Mouse (Mus musculus): ENCODE measurements around the gene Mmgt2. TPM values are rescaled to one million over a fixed set of nuclear protein-coding genes. Genes with fewer than 3 reads are reported as not detected.

The Mmgt2 gene
- polyA plus RNA-seq, 1 experiment from 2014 or later: 25.7 TPM

- Histone ChIP-seq H3K4me3 (ENCODE audit: low read depth, low read length) (no peak overlapping the region), H3K9me3 (ENCODE audit: control insufficient read depth, low read length) (no peaks in the 10 kb centered on the region), H3K27ac (ENCODE audit: low read depth, low read length) (peak overlapping the region; percentile 99), H3K4me1 (replicated peaks; ENCODE audit: control insufficient read depth, insufficient read depth, low read length) (peaks cover 16% of the 10 kb centered on the region), H3K36me3 (ENCODE audit: control insufficient read depth, insufficient read depth, low read length) (peaks cover 41% of the 10 kb centered on the region), H3K9ac (ENCODE audit: low read depth, low read length) (no peak overlapping the region), H3K4me2 (0 out of 2 replicates have a peak overlapping the region, but pooled peaks have one; percentile 7), H3K27me3 (replicated peaks; ENCODE audit: control insufficient read depth, insufficient read depth, low read length) (no peaks in the 10 kb centered on the region)
- ATAC-seq (replicated peaks; ENCODE audit: low FRiP score) (peak; percentile 24), DNase-seq (ENCODE audit: low spot score) (peak; percentile 58)
- WGBS: 60% methylated on average over 10 of the region's 10 CpGs
Observed at GRCm38 (mm10) chr11:62606299-62607169, 41.9 kb upstream of the Mmgt2 start.

GRCm38 (mm10) chr11:62607170-62607951 is 41.1 kb upstream of the Mmgt2 start:
- Histone ChIP-seq H3K9ac (ENCODE audit: low read depth, low read length) (no peak overlapping the region), H3K4me1 (replicated peaks; ENCODE audit: control insufficient read depth, insufficient read depth, low read length) (peaks cover 16% of the 10 kb centered on the region), H3K9me3 (ENCODE audit: control insufficient read depth, low read length) (no peaks in the 10 kb centered on the region), H3K27me3 (replicated peaks; ENCODE audit: control insufficient read depth, insufficient read depth, low read length) (no peaks in the 10 kb centered on the region), H3K4me2 (no peak overlapping the region), H3K27ac (ENCODE audit: low read depth, low read length) (peak overlapping the region; percentile 1; the same call in 1 of the 2 replicates), H3K36me3 (ENCODE audit: control insufficient read depth, insufficient read depth, low read length) (peaks cover 41% of the 10 kb centered on the region), H3K4me3 (ENCODE audit: low read depth, low read length) (no peak overlapping the region)
- DNase-seq (ENCODE audit: low spot score) (no peak), ATAC-seq (replicated peaks; ENCODE audit: low FRiP score) (no peak)
- WGBS: 72% methylated on average over 10 of the region's 10 CpGs

GRCm38 (mm10) chr11:62607952-62608201 is 40.6 kb upstream of the Mmgt2 start:
- no peak overlapping the region for H3K4me3 ChIP-seq (ENCODE audit: low read depth, low read length)
- H3K27ac ChIP-seq (ENCODE audit: low read depth, low read length): no peak overlapping the region
- no peaks in the 10 kb centered on the region for H3K27me3 ChIP-seq (replicated peaks; ENCODE audit: control insufficient read depth, insufficient read depth, low read length)
- no peaks in the 10 kb centered on the region for H3K9me3 ChIP-seq (ENCODE audit: control insufficient read depth, low read length)
- no peak overlapping the region for H3K4me2 ChIP-seq
- 97% methylated on average over 1 of the region's 1 CpGs for WGBS
- peaks cover 16% of the 10 kb centered on the region for H3K4me1 ChIP-seq (replicated peaks; ENCODE audit: control insufficient read depth, insufficient read depth, low read length)
- DNase-seq (ENCODE audit: low spot score) (no peak), ATAC-seq (replicated peaks; ENCODE audit: low FRiP score) (no peak)
- H3K9ac ChIP-seq (ENCODE audit: low read depth, low read length): no peak overlapping the region
- H3K36me3 ChIP-seq (ENCODE audit: control insufficient read depth, insufficient read depth, low read length): peaks cover 41% of the 10 kb centered on the region

GRCm38 (mm10) chr11:62608826-62609675 is 39.4 kb upstream of the Mmgt2 start:
- Histone ChIP-seq H3K9me3 (ENCODE audit: control insufficient read depth, low read length) (no peaks in the 10 kb centered on the region), H3K4me1 (replicated peaks; ENCODE audit: control insufficient read depth, insufficient read depth, low read length) (peaks cover 16% of the 10 kb centered on the region), H3K36me3 (ENCODE audit: control insufficient read depth, insufficient read depth, low read length) (peaks cover 31% of the 10 kb centered on the region), H3K9ac (ENCODE audit: low read depth, low read length) (no peak overlapping the region), H3K27ac (ENCODE audit: low read depth, low read length) (no peak overlapping the region), H3K4me3 (ENCODE audit: low read depth, low read length) (no peak overlapping the region), H3K4me2 (no peak overlapping the region), H3K27me3 (replicated peaks; ENCODE audit: control insufficient read depth, insufficient read depth, low read length) (no peaks in the 10 kb centered on the region)
- no peak for ATAC-seq (replicated peaks; ENCODE audit: low FRiP score)
- DNase-seq (ENCODE audit: low spot score): no peak
- WGBS: 60% methylated on average over 10 of the region's 10 CpGs

- Histone ChIP-seq H3K9me3 (ENCODE audit: control insufficient read depth, low read length) (no peaks in the 10 kb centered on the region), H3K27ac (ENCODE audit: low read depth, low read length) (no peak overlapping the region), H3K27me3 (replicated peaks; ENCODE audit: control insufficient read depth, insufficient read depth, low read length) (no peaks in the 10 kb centered on the region), H3K4me1 (replicated peaks; ENCODE audit: control insufficient read depth, insufficient read depth, low read length) (peaks cover 5% of the 10 kb centered on the region; the same call in 1 of the 2 replicates), H3K36me3 (ENCODE audit: control insufficient read depth, insufficient read depth, low read length) (peaks cover 19% of the 10 kb centered on the region), H3K9ac (ENCODE audit: low read depth, low read length) (no peak overlapping the region), H3K4me2 (no peak overlapping the region), H3K4me3 (ENCODE audit: low read depth, low read length) (no peak overlapping the region)
- WGBS: 83% methylated on average over 6 of the region's 6 CpGs
- ATAC-seq (replicated peaks; ENCODE audit: low FRiP score) (no peak), DNase-seq (ENCODE audit: low spot score) (no peak)
Observed at GRCm38 (mm10) chr11:62610304-62610703, 38.2 kb upstream of the Mmgt2 start.

- Histone ChIP-seq H3K4me2 (no peak overlapping the region), H3K9ac (ENCODE audit: low read depth, low read length) (no peak overlapping the region), H3K4me1 (replicated peaks; ENCODE audit: control insufficient read depth, insufficient read depth, low read length) (no peaks in the 10 kb centered on the region), H3K36me3 (ENCODE audit: control insufficient read depth, insufficient read depth, low read length) (peaks cover 3% of the 10 kb centered on the region; the same call in 1 of the 2 replicates), H3K27ac (ENCODE audit: low read depth, low read length) (no peak overlapping the region), H3K27me3 (replicated peaks; ENCODE audit: control insufficient read depth, insufficient read depth, low read length) (no peaks in the 10 kb centered on the region), H3K4me3 (ENCODE audit: low read depth, low read length) (no peak overlapping the region), H3K9me3 (ENCODE audit: control insufficient read depth, low read length) (no peaks in the 10 kb centered on the region)
- 80% methylated on average over 10 of the region's 10 CpGs for WGBS
- ATAC-seq (replicated peaks; ENCODE audit: low FRiP score) (no peak), DNase-seq (ENCODE audit: low spot score) (no peak)
Observed at GRCm38 (mm10) chr11:62612604-62613003, 35.9 kb upstream of the Mmgt2 start.

GRCm38 (mm10) chr11:62613657-62614365 is 34.7 kb upstream of the Mmgt2 start:
- ATAC-seq (replicated peaks; ENCODE audit: low FRiP score) (peak; percentile 80), DNase-seq (ENCODE audit: low spot score) (peak; percentile 85)
- Histone ChIP-seq H3K27me3 (replicated peaks; ENCODE audit: control insufficient read depth, insufficient read depth, low read length) (no peaks in the 10 kb centered on the region), H3K9ac (ENCODE audit: low read depth, low read length) (no peak overlapping the region; the same call in 1 of the 2 replicates), H3K4me2 (peak overlapping the region; percentile 26), H3K27ac (ENCODE audit: low read depth, low read length) (no peak overlapping the region), H3K4me1 (replicated peaks; ENCODE audit: control insufficient read depth, insufficient read depth, low read length) (no peaks in the 10 kb centered on the region), H3K9me3 (ENCODE audit: control insufficient read depth, low read length) (no peaks in the 10 kb centered on the region), H3K4me3 (ENCODE audit: low read depth, low read length) (no peak overlapping the region), H3K36me3 (ENCODE audit: control insufficient read depth, insufficient read depth, low read length) (peaks cover 3% of the 10 kb centered on the region; the same call in 1 of the 2 replicates)
- 28% methylated on average over 19 of the region's 19 CpGs for WGBS
